In the genomic region with DNA sequence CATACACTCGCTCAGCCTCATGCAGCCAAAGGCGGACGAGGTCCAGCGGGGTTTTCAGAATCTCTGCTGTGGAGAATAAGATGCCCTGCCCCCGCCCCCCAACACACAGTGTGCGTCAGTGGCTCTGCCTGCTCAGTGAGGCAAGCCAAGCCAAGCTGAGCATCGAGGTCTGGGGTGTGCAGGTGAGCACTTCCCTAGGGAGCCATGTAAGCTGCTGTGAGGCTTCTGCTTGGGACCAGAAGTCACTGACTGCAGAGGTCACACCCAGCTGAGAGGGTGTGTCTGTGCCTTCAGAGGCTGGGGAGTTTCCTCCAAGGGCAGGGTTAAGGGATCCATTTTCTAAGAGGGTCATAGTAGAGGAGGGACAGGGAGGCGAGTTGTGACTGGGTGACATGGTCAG, we compare ENCODE assay signal across 19 mouse cellular contexts.
"Had no signal": no experiment of that assay in that cellular context is flagged by ENCODE, and none has a peak within 500 bp of the region (broad histone marks: within the 10 kb centered on the region; RNA-seq: fewer than 3 reads in every experiment).

No protein-coding gene starts in this region.

- H3K4me2 ChIP-seq: liver, embryonic 15.5 days; lung, embryonic 15.5 days; midbrain, embryonic 11.5 days; midbrain, embryonic 13.5 days; midbrain, embryonic 15.5 days; neural tube, embryonic 12.5 days; stomach, embryonic 15.5 days had no signal

- H3K4me1 ChIP-seq: liver, embryonic 15.5 days; midbrain, embryonic 15.5 days; neural tube, embryonic 12.5 days had no signal

- H3K27me3 ChIP-seq: liver, embryonic 15.5 days; lung, embryonic 15.5 days; midbrain, embryonic 13.5 days; midbrain, embryonic 15.5 days; neural tube, embryonic 12.5 days; stomach, embryonic 15.5 days had no signal

- H3K27ac ChIP-seq: liver, embryonic 15.5 days; lung, embryonic 15.5 days; macrophage; midbrain, embryonic 13.5 days; midbrain, embryonic 15.5 days; neural tube, embryonic 12.5 days; stomach, embryonic 15.5 days; stomach, postnatal 0 days had no signal

- ATAC-seq: liver, postnatal 0 days; lung, postnatal 0 days; midbrain, embryonic 13.5 days; midbrain, embryonic 15.5 days had no signal

- H3K36me3 ChIP-seq: liver, embryonic 15.5 days; lung, embryonic 15.5 days; midbrain, embryonic 13.5 days; midbrain, embryonic 15.5 days; neural tube, embryonic 12.5 days; stomach, embryonic 15.5 days had no signal

- DNase-seq: liver, postnatal 0 days; lung, adult 2 months; lung, postnatal 14 days; lung, postnatal 36 days; right cerebral cortex, postnatal 14 days; thymus, adult 2 months; thymus, postnatal 14 days; thymus, postnatal 36 days had no signal

- H3K4me3 ChIP-seq: liver, embryonic 15.5 days; lung, embryonic 15.5 days; midbrain, embryonic 13.5 days; midbrain, embryonic 15.5 days; neural tube, embryonic 12.5 days; stomach, embryonic 15.5 days had no signal

- H3K9ac ChIP-seq: liver, embryonic 15.5 days; liver, postnatal 0 days; lung, embryonic 15.5 days; midbrain, embryonic 13.5 days; midbrain, embryonic 15.5 days; neural tube, embryonic 12.5 days; stomach, embryonic 15.5 days had no signal

- H3K9me3 ChIP-seq: liver, embryonic 15.5 days; lung, embryonic 15.5 days; megakaryocyte, embryonic 14.5 days; midbrain, embryonic 13.5 days; midbrain, embryonic 15.5 days; neural tube, embryonic 12.5 days; stomach, embryonic 15.5 days had no signal
